Comparison of ENCODE assay signal across 17 mouse cellular contexts in genomic region chr10:93177874-93178273, GRCm38 (mm10). TPM values are rescaled to one million over a fixed set of nuclear protein-coding genes. Genes with fewer than 3 reads are reported as not detected.
A peak's percentile ranks its signal among the peaks of the same experiment; 100 is the strongest.
DNase-seq lines count a peak whose midpoint lies in the region; ATAC-seq and TF ChIP-seq lines count a peak whose summit lies in the region.
"Had no signal": no experiment of that assay in that cellular context is flagged by ENCODE, and none has a peak within 500 bp of the region (broad histone marks: within the 10 kb centered on the region; RNA-seq: fewer than 3 reads in every experiment).

No protein-coding gene starts in this region.

- no peak overlapping the region for H3K4me3 ChIP-seq in heart, embryonic 14.5 days (ENCODE audit: control insufficient read depth in 1 of 2, insufficient read depth in 1 of 2, low read depth in 1 of 2, low read length in 2 of 2)
- H3K4me3 ChIP-seq in lung, embryonic 15.5 days, result no peak overlapping the region
- no peak overlapping the region for H3K4me3 ChIP-seq in embryonic fibroblast, embryonic 13.5 days (ENCODE audit: insufficient read depth, low read length)
- H3K4me3 ChIP-seq in myocyte, result no peak overlapping the region
- no peak overlapping the region for H3K4me3 ChIP-seq in hindbrain, embryonic 10.5 days
- H3K4me3 ChIP-seq: forebrain, embryonic 10.5 days; intestine, embryonic 15.5 days; kidney, embryonic 15.5 days; layer of hippocampus, adult 2 months; midbrain, embryonic 15.5 days had no signal

- H3ac ChIP-seq in myocyte (ENCODE audit: control insufficient read depth, insufficient read length), result no peak overlapping the region

- H3K79me2 ChIP-seq in myocyte (ENCODE audit: control insufficient read depth, insufficient read depth), result peaks cover 100% of the 10 kb centered on the region

- no peak for ATAC-seq in heart, embryonic 14.5 days (ENCODE audit: insufficient number of reproducible peaks, insufficient read depth, low FRiP score, low read depth)
- no peak for ATAC-seq in lung, embryonic 15.5 days (ENCODE audit: borderline replicate concordance, extremely low read depth, low FRiP score, low TSS enrichment)
- ATAC-seq: intestine, embryonic 15.5 days; midbrain, embryonic 15.5 days had no signal

- intact Hi-C loops in heart, postnatal 25 days (cut with DNase I), result no loop called here

- no peak for TF ChIP-seq POLR2A in embryonic fibroblast, embryonic 13.5 days (IDR thresholded peaks at IDR 0.05; ENCODE audit: low read depth, low read length)
- TF ChIP-seq POLR2A in myocyte (IDR thresholded peaks at IDR 0.05; ENCODE audit: insufficient read length, low read depth), result no peak

- 40% methylated on average over 4 of the region's 4 CpGs for WGBS in heart, embryonic 14.5 days
- 41% methylated on average over 4 of the region's 4 CpGs for WGBS in lung, embryonic 15.5 days
- 87% methylated on average over 4 of the region's 4 CpGs for WGBS in hindbrain, embryonic 10.5 days

- H3K36me3 ChIP-seq in heart, embryonic 14.5 days (ENCODE audit: control insufficient read depth, insufficient read depth, low read length), result peaks cover 11% of the 10 kb centered on the region
- no peaks in the 10 kb centered on the region for H3K36me3 ChIP-seq in lung, embryonic 15.5 days
- H3K36me3 ChIP-seq in myocyte (ENCODE audit: control insufficient read depth, insufficient read depth), result no peaks in the 10 kb centered on the region
- peaks cover 9% of the 10 kb centered on the region; the same call in 1 of the 2 replicates for H3K36me3 ChIP-seq in hindbrain, embryonic 10.5 days
- H3K36me3 ChIP-seq: intestine, embryonic 15.5 days; midbrain, embryonic 15.5 days had no signal

- H3K9me3 ChIP-seq in heart, embryonic 14.5 days (ENCODE audit: control insufficient read depth, low read length), result no peaks in the 10 kb centered on the region
- no peaks in the 10 kb centered on the region for H3K9me3 ChIP-seq in lung, embryonic 15.5 days
- no peaks in the 10 kb centered on the region for H3K9me3 ChIP-seq in hindbrain, embryonic 10.5 days
- H3K9me3 ChIP-seq: forebrain, embryonic 10.5 days; intestine, embryonic 15.5 days; kidney, embryonic 15.5 days; midbrain, embryonic 15.5 days had no signal

- H3K4me1 ChIP-seq in heart, embryonic 14.5 days (ENCODE audit: control insufficient read depth in 2 of 2, insufficient read depth in 2 of 2, low read length in 2 of 2), result peaks cover 6 to 30% of the 10 kb centered on the region in 2 experiments
- H3K4me1 ChIP-seq in lung, embryonic 15.5 days, result peaks cover 11% of the 10 kb centered on the region; the same call in 1 of the 2 replicates
- peaks cover 16% of the 10 kb centered on the region for H3K4me1 ChIP-seq in embryonic fibroblast, embryonic 13.5 days (ENCODE audit: control insufficient read depth, insufficient read depth, low read length)
- H3K4me1 ChIP-seq in hindbrain, embryonic 10.5 days (replicated peaks), result no peaks in the 10 kb centered on the region
- H3K4me1 ChIP-seq: midbrain, embryonic 15.5 days had no signal

- H3K27ac ChIP-seq in heart, embryonic 14.5 days (replicated peaks in 1 of 2; ENCODE audit: control insufficient read depth in 1 of 2, insufficient read depth in 1 of 2, low read depth in 2 of 2, low read length in 2 of 2), result peak overlapping the region; percentile 61 to 79
- 0 out of 2 replicates have a peak overlapping the region, but pooled peaks have one; percentile 21 for H3K27ac ChIP-seq in lung, embryonic 15.5 days
- H3K27ac ChIP-seq in embryonic fibroblast, embryonic 13.5 days (ENCODE audit: insufficient read depth, low read length), result peak overlapping the region; percentile 82
- H3K27ac ChIP-seq in hindbrain, embryonic 10.5 days, result no peak overlapping the region
- H3K27ac ChIP-seq: forebrain, embryonic 10.5 days; intestine, embryonic 15.5 days; kidney, embryonic 15.5 days; midbrain, embryonic 15.5 days had no signal

- TF ChIP-seq CTCF in embryonic fibroblast, embryonic 13.5 days (IDR thresholded peaks at IDR 0.05; ENCODE audit: borderline replicate concordance, insufficient read depth, low read length), result no peak

- H3K9ac ChIP-seq in heart, embryonic 14.5 days (ENCODE audit: low read length), result no peak overlapping the region
- no peak overlapping the region for H3K9ac ChIP-seq in lung, embryonic 15.5 days
- H3K9ac ChIP-seq: intestine, embryonic 15.5 days; kidney, embryonic 15.5 days; midbrain, embryonic 15.5 days had no signal

- H3K4me2 ChIP-seq in heart, embryonic 14.5 days (ENCODE audit: low read length), result peak overlapping the region; percentile 40
- H3K4me2 ChIP-seq in lung, embryonic 15.5 days, result no peak overlapping the region
- peak overlapping the region; percentile 65 for H3K4me2 ChIP-seq in myocyte (ENCODE audit: low read depth)
- H3K4me2 ChIP-seq: intestine, embryonic 15.5 days; kidney, embryonic 15.5 days; midbrain, embryonic 15.5 days had no signal

- H3K27me3 ChIP-seq in heart, embryonic 14.5 days (ENCODE audit: control insufficient read depth, insufficient read depth, low read length), result no peaks in the 10 kb centered on the region
- H3K27me3 ChIP-seq in lung, embryonic 15.5 days, result no peaks in the 10 kb centered on the region
- no peaks in the 10 kb centered on the region for H3K27me3 ChIP-seq in myocyte (ENCODE audit: control insufficient read depth, insufficient read depth, insufficient read length)
- no peaks in the 10 kb centered on the region for H3K27me3 ChIP-seq in hindbrain, embryonic 10.5 days (ENCODE audit: insufficient read depth, poor library complexity, severe bottlenecking)
- H3K27me3 ChIP-seq: intestine, embryonic 15.5 days; kidney, embryonic 15.5 days; midbrain, embryonic 15.5 days had no signal

- no peak for DNase-seq in heart, postnatal 25 days (ENCODE audit: low spot score)
- DNase-seq in lung, postnatal 25 days (ENCODE audit: low spot score), result no peak
- no peak for DNase-seq in hindbrain, embryonic 10.5 days (ENCODE audit: low spot score)
- DNase-seq: cerebellum, adult 11 months; cerebellum, postnatal 36 days; gastrocnemius, postnatal 10 days; lung, adult 18-20 months; thymus, postnatal 36 days had no signal

TF ChIP-seq in myocyte, 11 proteins besides CTCF, POLR2A, EP300 and RAD21:
- TF ChIP-seq MAX (IDR thresholded peaks at IDR 0.05; ENCODE audit: low read depth) (no peak), CEBPB (IDR thresholded peaks at IDR 0.05; ENCODE audit: insufficient read depth, poor library complexity, severe bottlenecking) (no peak), TCF3 (IDR thresholded peaks at IDR 0.05; ENCODE audit: insufficient read length, low read depth) (no peak), TCF12 (IDR thresholded peaks at IDR 0.05; ENCODE audit: insufficient read depth, poor library complexity, severe bottlenecking) (no peak), REST (IDR thresholded peaks at IDR 0.05; ENCODE audit: insufficient read depth, insufficient read length) (no peak), USF1 (IDR thresholded peaks at IDR 0.05; ENCODE audit: low read depth) (no peak)

RNA-seq across cellular contexts. Expression of gene Cdk17, which starts 17.2 kb away (rescaled TPM):
- 24.4 and 27.1 TPM in 2 replicates for polyA plus RNA-seq in heart, embryonic 14.5 days (2014; fragmentation: Nextera tagmentation; extraction: Ambion mirVana)
- total RNA-seq in heart, postnatal 25 days (2021), result 10 to 100 TPM; 16.2 to 19.7 TPM
- polyA plus RNA-seq in lung, embryonic 15.5 days (2015; fragmentation: Nextera tagmentation; extraction: Ambion mirVana), result 18.2 and 18.8 TPM in 2 replicates
- polyA plus RNA-seq in embryonic fibroblast, embryonic 13.5 days (2011; ENCODE audit: insufficient read length, low read depth, missing spikeins), result 35.1 and 42.2 TPM in 2 replicates
- polyA plus RNA-seq in myocyte (2012; fragmentation: generic; extraction: Trizol), result 11.8 TPM
- polyA plus RNA-seq in hindbrain, embryonic 10.5 days (2016; fragmentation: Nextera tagmentation; extraction: Ambion mirVana), result 20.6 and 22.6 TPM in 2 replicates
